Mouse (Mus musculus): ENCODE measurements at regions not wholly inside any gene's neighbourhood (a gene's known extent, or its start where the extent isn't known, plus 50 kb on each side); places are given as distances from the start of the nearest gene placed in this dataset.

DNA sequence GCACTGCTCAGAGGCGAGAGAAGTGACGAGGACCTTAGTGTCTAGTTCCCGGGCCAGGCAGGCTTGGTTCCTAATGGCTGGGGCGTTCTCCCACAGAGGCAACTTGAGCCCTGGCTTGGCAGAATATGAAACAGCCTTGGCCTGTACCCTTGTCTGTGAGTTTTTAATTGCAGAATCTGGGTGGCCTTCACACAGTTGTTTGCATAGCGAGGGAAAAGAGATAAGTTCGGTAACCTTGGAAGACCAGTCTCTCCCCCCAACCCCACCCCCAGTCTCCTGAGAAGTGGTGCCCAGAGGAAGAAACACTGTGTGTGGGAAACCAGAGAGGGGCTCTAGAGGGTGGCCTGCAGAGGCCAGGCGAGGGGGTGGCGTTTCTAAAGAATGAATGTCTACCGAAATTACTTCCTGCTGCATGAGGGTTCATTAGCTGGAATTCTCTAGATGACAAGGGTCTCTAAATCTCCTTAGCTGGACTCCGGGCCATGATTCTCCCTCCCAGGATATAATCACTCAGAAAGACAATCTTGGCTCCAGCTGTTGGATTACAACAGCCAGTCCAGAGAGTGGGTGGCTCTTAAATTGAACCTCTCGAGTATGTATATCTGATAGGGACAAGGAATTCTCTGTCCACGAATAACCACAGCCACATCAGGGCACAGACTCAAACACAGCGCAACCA lies 142.8 kb downstream of the Gm10260 start:
- DNase-seq (ENCODE audit: extremely low spot score, low spot score), result no peak

DNA sequence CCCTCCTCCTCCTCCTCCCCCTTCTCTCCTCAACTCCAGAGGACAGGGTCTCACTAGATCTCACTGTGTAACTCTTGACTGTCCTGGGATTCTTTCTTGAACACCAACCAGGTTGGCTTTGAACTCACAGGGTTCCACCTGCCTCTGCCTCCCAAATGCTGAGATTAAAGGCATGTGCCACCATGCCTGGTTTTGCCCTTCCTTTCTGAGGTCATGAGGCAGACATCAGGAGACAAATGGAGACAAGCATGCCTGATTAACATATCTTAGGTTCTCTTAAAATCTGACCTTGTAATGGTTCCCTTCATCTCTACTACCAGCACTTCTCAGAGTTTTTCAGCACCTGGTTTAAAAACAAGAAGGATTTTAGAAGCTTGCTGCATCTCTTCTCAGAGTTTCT lies 143.5 kb downstream of the Gm10260 start:
- DNase-seq (ENCODE audit: extremely low spot score, low spot score), result no peak

DNA sequence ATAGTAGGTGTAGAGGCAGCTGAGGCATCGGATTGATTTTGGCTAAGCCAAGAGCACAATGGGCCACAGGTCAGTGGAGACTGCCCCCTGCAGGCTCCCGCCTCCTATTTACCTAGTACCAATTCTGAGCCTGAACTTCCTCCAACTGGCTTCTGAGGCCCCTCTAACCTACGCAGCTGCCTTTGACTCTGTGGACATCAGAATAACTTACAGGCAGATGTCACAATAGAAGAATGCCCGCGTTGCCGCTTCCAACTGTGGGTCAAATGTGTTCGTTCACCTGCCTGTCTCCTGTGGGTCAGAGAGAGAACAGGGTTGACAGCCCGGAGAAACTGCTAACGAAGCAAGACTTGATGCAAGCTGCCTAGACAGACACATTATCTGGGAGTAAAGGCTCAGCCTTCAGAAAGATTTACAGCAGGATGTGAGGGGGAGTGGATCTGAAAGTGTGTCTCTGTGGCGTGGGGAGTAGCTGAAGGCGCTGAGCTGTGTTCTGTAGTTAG lies 153.2 kb downstream of the Gm10260 start:
- DNase-seq (ENCODE audit: extremely low spot score, low spot score), result peak; percentile 63

DNA sequence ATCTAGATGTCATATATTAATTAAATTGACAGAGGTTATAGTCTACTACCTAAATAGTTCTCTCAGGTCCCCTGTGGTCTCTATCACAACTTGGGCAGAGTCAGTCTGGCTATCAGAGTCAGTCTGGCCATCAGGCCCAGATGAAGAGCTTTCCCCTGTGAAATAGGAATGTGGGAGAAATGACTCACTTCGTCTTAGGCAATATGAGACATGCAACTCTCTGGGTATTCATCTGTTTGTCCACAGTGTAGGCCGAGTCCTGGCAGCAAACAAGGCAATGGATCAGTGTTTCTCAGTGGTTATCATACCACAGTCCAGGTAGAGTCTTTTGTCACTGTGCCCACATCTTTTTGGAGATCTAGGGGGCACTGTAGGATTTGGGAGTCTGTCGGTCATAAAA lies 156.0 kb downstream of the Gm10260 start:
- no peak for DNase-seq (ENCODE audit: extremely low spot score, low spot score)

DNA sequence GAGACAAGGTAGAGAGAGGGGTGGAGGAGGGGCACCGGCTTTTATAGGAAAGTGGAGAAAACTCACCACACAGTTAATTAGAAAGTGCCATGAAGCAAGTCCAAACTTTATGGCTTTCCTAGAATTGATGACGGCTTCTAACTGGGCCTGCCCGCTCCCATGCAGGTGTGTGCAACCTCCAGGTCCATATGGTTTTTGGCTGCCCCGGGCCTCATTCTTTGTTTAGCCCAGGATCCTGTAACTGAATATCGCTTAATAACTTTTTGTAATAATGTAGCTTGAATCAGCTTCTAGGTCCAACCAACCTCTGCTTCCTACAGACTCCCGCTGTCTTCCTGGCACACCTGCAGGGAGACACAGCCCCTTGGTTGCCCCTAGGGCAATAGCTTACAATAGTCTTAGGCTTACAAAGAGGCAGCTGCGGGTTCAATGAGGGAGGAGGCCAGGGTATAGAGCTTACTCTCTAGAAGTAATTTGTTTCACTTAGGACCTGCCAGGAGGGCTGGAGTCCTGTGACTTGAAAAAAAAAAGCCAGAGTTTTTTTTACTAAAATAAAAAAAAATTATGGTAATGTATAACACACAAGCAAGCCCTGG lies 159.2 kb downstream of the Gm10260 start:
- DNase-seq (ENCODE audit: extremely low spot score, low spot score), result no peak

DNA sequence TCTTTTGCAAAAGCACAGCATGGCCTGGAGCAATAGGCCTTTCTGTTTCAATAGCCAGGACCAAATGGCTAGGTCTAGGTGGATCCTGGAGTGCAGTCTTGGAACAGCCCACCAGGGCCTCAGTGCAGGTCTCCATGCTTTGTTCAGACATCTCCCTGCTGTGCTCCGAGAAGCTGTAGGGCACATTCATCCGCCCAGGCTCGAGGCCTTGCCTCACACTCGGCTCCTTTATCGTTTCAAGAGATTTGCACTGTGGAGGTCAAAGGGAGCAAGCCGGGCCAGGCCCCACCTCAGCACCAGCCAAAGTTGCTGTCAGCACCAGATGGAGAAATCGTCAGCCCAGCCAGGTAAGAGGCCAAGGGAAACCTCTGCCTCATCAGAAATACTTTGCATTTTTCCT lies 160.3 kb downstream of the Gm10260 start:
- no peak for DNase-seq (ENCODE audit: extremely low spot score, low spot score)

DNA sequence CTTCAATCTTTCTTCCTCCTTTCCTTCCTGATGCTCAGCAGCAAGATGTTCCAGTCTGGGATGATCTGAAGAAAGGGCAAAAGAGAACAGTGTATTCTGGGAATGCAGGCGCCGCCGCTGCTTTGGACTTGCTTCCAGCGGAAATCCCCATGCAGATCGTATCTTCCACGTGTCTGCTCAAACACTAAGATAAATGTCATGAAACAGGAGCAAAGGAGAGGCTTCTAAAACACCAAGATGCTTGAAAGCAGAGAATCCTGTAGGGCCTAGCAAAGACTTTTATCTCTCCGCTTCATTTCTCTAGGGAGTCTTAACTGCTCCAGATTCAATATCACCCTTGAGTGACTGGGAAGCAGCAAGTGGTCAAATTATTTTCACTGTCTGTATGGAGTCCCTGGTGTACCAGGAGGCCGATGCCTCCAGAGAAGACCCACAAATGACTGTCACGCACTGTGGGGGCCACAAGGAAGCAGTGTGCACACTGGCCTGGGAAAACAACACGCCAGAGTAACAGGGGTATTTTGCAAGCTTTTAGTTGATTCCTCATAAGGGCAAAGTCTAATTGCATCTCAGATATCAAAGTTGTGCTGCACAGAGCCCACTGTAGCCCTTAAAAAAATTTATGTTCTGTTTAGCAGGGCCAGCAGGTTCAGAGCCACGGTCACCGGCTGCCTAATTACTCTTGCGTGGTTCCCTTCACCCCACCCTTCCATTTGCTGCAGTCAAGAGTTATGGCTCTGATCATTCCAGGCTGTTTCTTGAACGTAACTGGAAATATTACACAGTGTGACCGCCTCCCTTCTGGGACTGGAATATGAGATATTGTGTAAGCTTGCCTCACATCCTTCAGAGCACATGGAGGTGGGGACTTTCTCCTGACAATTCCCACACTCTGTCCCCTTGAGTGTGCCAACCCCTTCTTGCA lies 161.7 kb downstream of the Gm10260 start:
- DNase-seq (ENCODE audit: extremely low spot score, low spot score), result no peak

DNA sequence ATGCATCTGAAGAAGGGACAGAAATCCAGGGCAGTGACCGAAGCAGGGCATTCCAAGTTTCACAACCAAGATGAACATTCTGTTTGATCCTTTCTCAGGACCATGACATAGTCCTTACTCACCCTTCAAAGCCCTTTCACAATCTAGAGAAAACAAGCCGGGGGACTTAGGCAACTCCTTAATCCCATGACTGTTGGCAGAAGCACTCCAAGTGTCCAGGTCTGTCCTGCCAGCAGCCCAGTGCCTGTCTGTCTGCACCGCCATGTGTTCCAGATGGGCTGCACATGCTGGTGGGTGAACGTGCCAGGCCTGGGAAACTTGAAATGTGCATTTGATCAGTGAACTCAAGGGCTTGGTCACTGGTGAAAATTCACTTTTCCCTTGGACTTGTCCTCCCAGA lies 165.6 kb downstream of the Gm10260 start:
- DNase-seq (ENCODE audit: extremely low spot score, low spot score), result no peak

DNA sequence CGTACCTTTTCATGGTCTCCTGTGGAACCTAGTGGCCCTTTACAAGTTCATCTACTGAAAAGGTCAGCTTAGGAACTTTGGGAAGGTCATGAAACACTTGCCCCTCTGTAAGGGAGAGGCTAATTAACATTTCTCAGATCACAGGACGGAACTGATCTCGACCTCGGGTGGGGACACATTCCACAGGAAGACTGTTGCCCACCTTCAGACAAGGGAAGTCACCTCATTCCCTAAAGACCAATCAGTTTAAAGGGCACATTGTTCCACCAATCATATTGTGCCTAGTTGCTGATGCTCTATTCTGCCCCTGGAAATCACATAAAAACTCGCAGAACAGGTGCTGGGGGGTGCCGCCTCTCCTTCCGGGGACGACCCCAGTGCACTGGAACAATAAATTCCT lies 170.8 kb downstream of the Gm10260 start:
- no peak for DNase-seq (ENCODE audit: extremely low spot score, low spot score)

DNA sequence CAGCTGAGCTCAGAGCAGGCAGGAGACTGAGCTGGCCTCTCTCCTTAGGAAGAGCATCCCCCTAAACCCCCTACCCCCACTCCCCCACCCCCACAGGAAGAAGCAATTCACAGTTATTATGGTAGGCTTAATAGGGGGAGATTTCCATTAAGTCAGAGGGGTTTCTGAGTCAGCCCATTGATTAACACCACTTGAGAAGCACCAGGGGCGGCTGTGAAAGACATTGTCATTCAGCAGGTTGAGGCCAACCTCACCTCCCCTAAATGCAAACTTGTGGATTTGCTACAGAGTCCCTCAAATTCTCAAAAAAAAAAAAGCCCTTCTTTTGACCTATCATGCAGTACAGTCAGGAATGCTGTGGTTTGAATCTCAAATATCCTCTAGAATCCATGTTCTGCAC lies 172.3 kb downstream of the Gm10260 start:
- DNase-seq (ENCODE audit: extremely low spot score, low spot score), result no peak

DNA sequence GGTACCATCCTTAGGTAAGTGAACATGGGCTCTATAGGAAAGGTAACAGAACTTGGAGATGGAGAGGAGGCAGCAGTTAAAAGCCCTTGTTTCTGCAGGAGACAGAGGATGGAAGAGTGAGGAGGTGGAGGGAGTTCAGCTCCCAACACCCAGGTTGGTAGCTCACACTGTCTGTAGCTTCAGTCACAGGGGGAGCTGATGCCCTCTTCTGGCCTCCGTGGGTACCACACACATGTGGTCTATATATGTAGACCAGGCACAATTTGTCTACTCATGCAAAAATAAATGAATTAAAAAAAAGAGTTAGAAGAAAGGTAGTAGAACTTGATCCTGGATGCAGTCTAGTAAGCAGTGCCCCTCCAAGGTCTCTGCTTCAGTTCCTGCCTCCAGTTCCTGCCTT lies 173.3 kb downstream of the Gm10260 start:
- no peak for DNase-seq (ENCODE audit: extremely low spot score, low spot score)

DNA sequence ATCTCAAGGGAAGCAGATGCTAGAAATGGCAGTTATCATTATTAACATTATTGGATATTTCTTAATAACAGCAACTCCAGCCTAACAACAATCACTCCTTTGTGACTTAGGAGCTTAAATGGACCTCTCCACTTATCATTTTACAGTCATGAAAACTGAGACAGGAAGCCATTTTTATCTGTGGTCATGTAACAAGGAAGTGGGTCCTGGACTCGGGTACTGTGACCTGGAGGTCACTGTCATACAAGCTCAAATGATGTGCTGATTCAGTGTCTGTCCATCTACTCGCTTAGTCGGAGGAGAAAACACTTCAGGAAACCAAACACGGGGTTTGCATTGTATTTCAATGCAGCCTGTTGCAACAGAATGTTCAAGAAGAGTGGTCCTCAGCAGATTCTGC lies 176.4 kb downstream of the Gm10260 start:
- DNase-seq (ENCODE audit: extremely low spot score, low spot score), result no peak

DNA sequence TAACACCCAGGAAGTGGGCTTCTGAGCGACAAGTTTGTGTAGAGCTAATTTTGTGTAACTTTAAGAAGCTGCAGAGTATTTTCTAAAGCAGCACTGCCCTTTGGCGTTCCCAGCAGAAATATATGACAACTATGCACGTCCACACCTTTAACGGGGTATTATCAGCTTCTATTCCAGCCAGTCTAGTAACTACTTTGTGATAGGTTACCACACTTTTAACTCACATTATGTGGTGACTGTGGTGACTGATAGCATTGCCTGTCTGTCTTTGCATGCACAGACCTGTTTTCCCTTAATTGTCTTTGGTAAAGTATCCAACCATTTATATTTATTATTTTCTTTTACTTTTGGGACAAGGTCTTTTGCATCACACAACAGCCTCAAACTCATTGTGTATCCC lies 179.1 kb downstream of the Gm10260 start:
- DNase-seq (ENCODE audit: extremely low spot score, low spot score), result no peak

DNA sequence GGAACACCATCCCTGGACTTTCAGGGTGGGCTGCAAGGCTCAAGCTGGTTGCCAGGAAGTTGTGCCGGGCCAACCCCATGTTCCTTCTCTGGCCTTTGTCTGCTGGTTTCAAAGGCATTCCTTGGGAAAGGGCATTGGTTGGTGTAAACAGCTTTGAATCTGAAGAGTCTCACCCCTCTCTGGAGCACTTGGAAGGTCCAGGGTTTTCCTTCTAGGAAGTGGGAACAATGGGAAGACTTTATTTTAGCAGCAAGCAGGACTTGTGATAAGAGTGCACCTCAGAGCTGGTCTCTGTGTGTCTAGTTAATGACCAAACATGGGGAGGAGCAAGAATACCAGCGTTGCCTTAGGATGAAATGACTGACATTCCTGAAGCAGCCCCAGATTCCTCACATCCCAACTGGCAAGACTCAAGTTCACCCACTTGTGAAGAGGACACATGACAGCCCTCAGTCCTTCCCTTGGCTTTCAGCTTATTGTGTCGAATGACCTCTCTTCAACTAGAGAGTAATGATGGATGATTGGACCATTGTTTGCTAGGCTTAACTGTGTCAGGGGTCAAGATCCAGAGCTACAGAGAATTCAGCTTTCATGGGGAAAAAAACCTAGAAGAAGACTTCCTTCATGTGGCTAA lies 180.1 kb downstream of the Gm10260 start:
- no peak for DNase-seq (ENCODE audit: extremely low spot score, low spot score)

DNA sequence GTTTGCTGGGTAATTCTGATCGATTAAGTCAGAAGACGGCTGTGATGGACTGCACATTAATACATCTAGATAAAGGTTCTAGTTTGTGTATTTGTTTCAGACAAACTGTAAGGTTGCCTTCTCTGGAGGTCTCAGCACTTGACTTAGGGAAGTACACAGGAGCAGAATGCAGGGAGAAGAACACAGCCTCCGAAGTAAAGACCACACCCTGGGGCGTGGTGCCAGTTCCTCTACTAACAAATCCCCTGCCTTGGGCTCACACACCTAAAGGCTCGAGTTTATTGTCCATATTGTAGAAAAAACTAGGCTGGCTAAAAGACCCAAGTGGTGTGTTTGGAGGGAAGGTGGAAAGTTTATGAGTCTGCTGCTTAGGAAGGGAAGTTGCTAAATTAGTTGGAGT lies 181.8 kb downstream of the Gm10260 start:
- DNase-seq (ENCODE audit: extremely low spot score, low spot score), result no peak

DNA sequence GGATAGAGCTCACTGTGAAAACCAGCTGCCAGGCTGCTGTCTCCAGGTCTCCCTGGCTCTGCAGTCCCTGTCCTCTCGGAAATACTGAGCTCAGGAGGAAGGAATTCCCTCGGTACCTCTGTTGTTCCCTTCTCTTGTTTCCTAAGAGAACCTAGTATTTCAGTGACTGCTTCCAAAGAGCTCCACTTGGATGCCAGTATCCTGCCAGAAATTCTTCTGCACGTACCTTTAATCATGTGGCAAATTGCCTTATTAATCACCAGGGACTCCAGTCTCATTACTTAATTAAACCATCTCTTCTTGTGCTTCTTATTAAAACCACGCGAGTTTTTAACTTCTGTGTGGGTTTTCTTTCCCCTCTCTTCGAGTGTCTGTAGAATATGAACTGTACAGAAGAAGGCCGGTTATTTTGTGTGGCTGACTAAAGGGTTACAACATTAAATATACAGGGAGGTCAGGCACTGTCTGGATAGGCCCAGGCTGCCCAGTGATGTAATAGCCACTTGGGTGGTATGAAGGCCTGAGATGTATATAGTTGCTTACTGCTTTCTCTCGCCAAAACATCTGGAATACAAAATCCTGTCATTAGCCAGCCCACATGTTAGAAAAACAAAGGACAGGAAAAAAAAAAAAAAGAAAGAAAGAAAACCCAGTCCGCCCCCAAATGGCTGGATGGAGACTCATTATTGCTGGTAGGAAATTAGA lies 183.2 kb downstream of the Gm10260 start:
- DNase-seq (ENCODE audit: extremely low spot score, low spot score), result no peak

DNA sequence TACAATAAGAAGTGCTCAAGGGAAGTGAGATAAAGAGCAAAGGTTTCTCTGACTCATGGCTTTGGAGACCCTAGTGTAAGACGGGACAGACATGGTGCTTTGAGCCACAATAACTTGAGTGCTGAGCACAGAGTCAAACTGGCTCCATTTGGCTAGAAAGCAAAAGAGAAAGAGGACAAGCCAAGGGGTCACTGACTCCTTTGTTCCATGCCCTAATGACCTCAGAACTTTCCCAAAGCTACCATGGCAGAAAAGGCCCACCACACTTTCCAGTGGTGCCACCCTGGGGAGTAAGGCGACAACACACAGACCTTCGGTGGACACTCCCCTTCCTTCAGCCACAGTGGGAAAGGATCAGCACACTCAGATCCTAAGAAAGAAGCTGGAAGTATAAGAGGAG lies 186.8 kb downstream of the Gm10260 start:
- DNase-seq (ENCODE audit: extremely low spot score, low spot score), result peak; percentile 21

DNA sequence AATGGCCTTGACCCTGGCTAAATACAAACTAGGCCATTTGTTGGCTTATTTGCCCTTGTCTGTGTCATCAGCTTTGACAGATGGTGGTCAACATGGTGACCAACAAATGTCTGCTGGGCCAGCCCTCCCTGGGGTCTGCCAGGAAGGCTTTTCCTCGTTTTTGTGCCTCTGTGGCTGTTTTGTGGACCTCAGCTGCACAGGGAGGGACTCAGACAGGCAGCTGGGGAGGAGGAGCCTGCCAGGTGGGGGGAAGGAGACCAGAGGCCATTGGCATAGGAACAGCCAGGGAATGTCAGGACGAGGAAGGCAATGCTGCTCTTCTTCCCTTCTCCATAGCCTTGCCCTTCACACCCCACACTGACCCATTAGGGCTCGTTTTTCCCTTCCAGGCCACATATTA lies 188.1 kb downstream of the Gm10260 start:
- no peak for DNase-seq (ENCODE audit: extremely low spot score, low spot score)

DNA sequence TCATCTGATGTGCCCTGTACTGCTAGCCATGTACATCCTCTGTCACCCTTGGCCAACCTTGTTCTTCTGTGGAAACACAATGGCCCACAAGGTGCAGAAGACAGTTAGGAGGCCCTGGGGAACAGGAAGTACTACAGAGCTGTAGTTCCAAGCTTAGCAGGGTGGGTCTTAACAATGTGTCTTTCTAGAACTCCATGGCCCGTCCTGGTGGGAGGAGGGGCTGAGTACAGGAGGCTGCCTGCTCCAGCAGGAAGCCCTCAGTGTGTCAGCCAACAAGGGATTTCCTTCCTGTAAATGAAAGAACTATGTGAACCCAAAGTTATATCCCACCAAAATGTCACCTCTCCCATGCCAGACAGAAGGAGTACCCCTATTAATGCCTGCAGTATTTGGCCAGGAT lies 190.4 kb downstream of the Gm10260 start:
- no peak for DNase-seq (ENCODE audit: extremely low spot score, low spot score)

DNA sequence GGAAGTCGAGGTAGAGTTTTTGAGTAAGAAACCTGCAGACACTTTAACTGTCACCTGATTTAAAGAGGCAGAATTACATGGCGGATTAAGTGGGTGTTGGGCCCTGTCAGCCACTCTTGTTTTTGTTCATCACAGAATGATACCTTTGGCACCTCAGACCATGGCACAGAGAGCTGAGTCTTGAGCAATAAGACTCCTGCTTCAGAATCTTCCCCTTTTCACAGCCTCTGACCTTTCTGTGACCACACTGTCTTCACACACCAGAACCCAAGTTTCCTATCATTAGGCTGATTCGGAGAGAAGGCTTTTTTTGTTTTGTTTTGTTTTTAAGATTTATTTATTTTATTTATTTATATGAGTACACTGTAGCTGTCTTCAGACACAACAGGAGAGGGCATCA lies 192.8 kb downstream of the Gm10260 start:
- DNase-seq (ENCODE audit: extremely low spot score, low spot score), result no peak

DNA sequence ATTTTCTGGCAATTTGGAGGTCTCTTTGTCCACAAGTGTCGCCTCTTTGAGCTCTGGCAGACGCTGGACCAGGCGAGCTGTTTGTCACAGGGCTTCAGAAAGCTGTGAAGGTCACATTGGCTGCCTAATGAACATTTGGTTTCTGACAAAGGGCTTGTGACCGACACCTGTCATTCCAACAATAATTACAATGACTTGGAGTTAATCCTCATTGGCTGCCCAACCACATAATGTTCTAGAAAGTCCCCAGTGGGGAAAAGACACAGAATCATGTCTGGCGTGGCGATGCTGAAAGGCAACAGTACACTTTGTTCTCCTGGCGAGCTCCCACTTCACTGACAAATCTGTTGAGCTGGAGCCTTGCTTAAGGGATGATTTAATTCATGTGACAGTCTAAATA lies 194.4 kb downstream of the Gm10260 start:
- DNase-seq (ENCODE audit: extremely low spot score, low spot score), result no peak

Data from neural tube, embryonic 10.5 days (tissue).